8 mouse cellular contexts compared by ENCODE assay signal in the genomic region with DNA sequence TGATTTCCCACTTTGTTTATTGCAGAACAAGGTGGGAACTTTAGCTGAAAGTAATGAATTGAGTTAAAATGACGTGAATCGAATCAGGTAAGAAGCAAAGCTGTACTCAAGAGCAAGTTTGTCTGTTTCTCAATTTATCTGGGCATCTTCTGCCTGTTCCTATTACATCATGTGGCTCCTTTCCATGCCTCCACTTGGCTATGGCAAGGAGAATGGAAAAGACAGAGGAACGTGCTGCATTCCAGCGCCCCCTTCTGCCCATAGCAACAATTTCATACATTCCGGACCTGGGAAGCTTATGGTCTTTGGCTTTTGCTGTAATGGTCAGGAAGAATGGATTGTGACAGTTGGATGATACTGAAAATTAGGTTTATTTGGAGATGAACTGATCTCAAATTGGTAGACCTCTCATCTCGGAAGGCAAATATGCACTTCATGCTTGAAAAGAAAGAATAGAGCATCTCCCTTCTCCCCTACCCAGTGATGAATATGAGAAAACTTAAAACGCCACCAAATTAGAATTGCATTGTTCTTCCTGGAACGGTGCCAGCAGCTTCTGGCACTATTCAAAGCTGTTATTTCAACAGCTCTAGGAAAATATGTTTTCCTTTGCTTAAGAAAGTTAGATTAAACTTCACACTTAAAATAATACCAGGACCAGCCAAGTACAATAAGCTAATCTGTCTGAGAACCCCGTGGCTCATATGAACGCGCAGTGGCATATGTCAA.
DNase-seq lines count a peak whose midpoint lies in the region; ATAC-seq and TF ChIP-seq lines count a peak whose summit lies in the region.

No protein-coding gene starts in this region.

- peak; percentile 17 for DNase-seq in lung, embryonic 14.5 days
- DNase-seq in lung, postnatal 10 days = no peak
- peak; percentile 3 for DNase-seq in cerebellum, adult 9-10 months
- DNase-seq in frontal cortex, postnatal 14 days (ENCODE audit: low spot score in 2 of 2) = peak; percentile 9 to 28
- peak; percentile 74 for DNase-seq in midbrain, postnatal 0 days (ENCODE audit: low spot score)
- DNase-seq in thymus, postnatal 36 days = no peak
- no peak for DNase-seq in spleen, postnatal 10 days (ENCODE audit: low spot score in 2 of 2)
- DNase-seq in lung, postnatal 14 days = no peak

- no peak overlapping the region for H3K4me3 ChIP-seq in lung, embryonic 14.5 days (ENCODE audit: low read depth, low read length)
- H3K4me3 ChIP-seq in midbrain, postnatal 0 days (ENCODE audit: low read depth, low read length) = no peak overlapping the region

- no peak overlapping the region for H3K27ac ChIP-seq in lung, embryonic 14.5 days (ENCODE audit: low read depth)
- H3K27ac ChIP-seq in midbrain, postnatal 0 days (ENCODE audit: low read depth, low read length) = no peak overlapping the region

- ATAC-seq in lung, embryonic 14.5 days (ENCODE audit: insufficient read depth) = no peak
- ATAC-seq in midbrain, postnatal 0 days (ENCODE audit: low FRiP score) = 0 out of 2 replicates have a peak, but pooled peaks have one; percentile 49

- H3K4me1 ChIP-seq in lung, embryonic 14.5 days (ENCODE audit: insufficient read depth) = no peaks in the 10 kb centered on the region
- H3K4me1 ChIP-seq in midbrain, postnatal 0 days (ENCODE audit: insufficient read depth, low read length) = no peaks in the 10 kb centered on the region

- H3K4me2 ChIP-seq in lung, embryonic 14.5 days = no peak overlapping the region
- no peak overlapping the region for H3K4me2 ChIP-seq in midbrain, postnatal 0 days (ENCODE audit: low read depth, low read length, poor library complexity, severe bottlenecking)

- H3K9ac ChIP-seq in lung, embryonic 14.5 days = no peak overlapping the region
- no peak overlapping the region for H3K9ac ChIP-seq in midbrain, postnatal 0 days (replicated peaks; ENCODE audit: low read length, poor library complexity, severe bottlenecking)

- 56% methylated on average over 11 of the region's 11 CpGs for WGBS in lung, embryonic 14.5 days
- WGBS in midbrain, postnatal 0 days = 46% methylated on average over 11 of the region's 11 CpGs

- TF ChIP-seq CTCF in lung, embryonic 14.5 days (IDR thresholded peaks at IDR 0.05; ENCODE audit: low read depth) = peak; percentile 31
- peak; percentile 68 for TF ChIP-seq CTCF in midbrain, postnatal 0 days (IDR thresholded peaks at IDR 0.05)

- no peaks in the 10 kb centered on the region for H3K27me3 ChIP-seq in lung, embryonic 14.5 days (ENCODE audit: insufficient read depth, low read length)
- no peaks in the 10 kb centered on the region for H3K27me3 ChIP-seq in midbrain, postnatal 0 days (ENCODE audit: insufficient read depth, low read length)

- no peaks in the 10 kb centered on the region for H3K9me3 ChIP-seq in lung, embryonic 14.5 days (ENCODE audit: low read depth, low read length)
- H3K9me3 ChIP-seq in midbrain, postnatal 0 days (ENCODE audit: low read length) = no peaks in the 10 kb centered on the region

- no peaks in the 10 kb centered on the region for H3K36me3 ChIP-seq in lung, embryonic 14.5 days (ENCODE audit: insufficient read depth)
- no peaks in the 10 kb centered on the region for H3K36me3 ChIP-seq in midbrain, postnatal 0 days (ENCODE audit: insufficient read depth, low read length)

Comparison
In these comparisons a context has a peak if more than half of its experiments do, and no peak if none do; other contexts are left out.
1. DNase-seq: peak in lung, embryonic 14.5 days (single experiment), cerebellum, adult 9-10 months (single experiment), frontal cortex, postnatal 14 days (2 of 2) and midbrain, postnatal 0 days (single experiment); none in lung, postnatal 10 days (single experiment), thymus, postnatal 36 days (0 of 2), spleen, postnatal 10 days (0 of 2) and lung, postnatal 14 days (single experiment).